Mouse (Mus musculus) embryonic fibroblast, embryonic 13.5 days (primary cell): Measurements from ENCODE around the gene Ahnak. TPM values are rescaled to one million over a fixed set of nuclear protein-coding genes. Genes with fewer than 3 reads are reported as not detected.
A peak's percentile ranks its signal among the peaks of the same experiment; 100 is the strongest.

Experiments used
- H3K27ac ChIP-seq: 2 replicates; pipeline ENCODE4 v1.5.1; 2012; ENCODE audit warnings: low read length, control low read depth, inconsistent platforms; ENCODE audit not compliant: insufficient read depth
- H3K4me1 ChIP-seq: 2 replicates; pipeline ENCODE4 v1.6.1; 2011; ENCODE audit warnings: low read length; ENCODE audit not compliant: control insufficient read depth, insufficient read depth
- H3K4me3 ChIP-seq: 2 replicates; pipeline ENCODE4 v1.5.1; 2011; ENCODE audit warnings: mild to moderate bottlenecking, control low read depth, low read length; ENCODE audit not compliant: insufficient read depth
- CTCF ChIP-seq: IDR thresholded peaks from 2 replicates; pipeline ENCODE4 v1.5.1; 2011; ENCODE audit warnings: mild to moderate bottlenecking, control low read depth, low read length, moderate library complexity, borderline replicate concordance; ENCODE audit not compliant: insufficient read depth
- POLR2A ChIP-seq: IDR thresholded peaks from 2 replicates; pipeline ENCODE4 v1.6.1; 2011; ENCODE audit warnings: low read depth, mild to moderate bottlenecking, control low read depth, low read length, moderate library complexity
- polyA plus RNA-seq: library from polyadenylated mRNA; stranded (reverse); fragments of >200 nt; gene quantifications from 2 replicates; pipeline ENCODE4 v1.2.4, GENCODE M21; 2011; ENCODE audit warnings: low read depth; ENCODE audit not compliant: missing spikeins, insufficient read length

Gene Ahnak
- polyA plus RNA-seq, 1 experiment: 559 TPM

GRCm38 (mm10) chr19:9034480-9034879 lies 45.4 kb downstream of the Ahnak start:
- no peak overlapping the region for H3K4me3 ChIP-seq
- H3K4me1 ChIP-seq: peaks cover 9% of the 10 kb centered on the region; the same call in 1 of the 2 replicates
- H3K27ac ChIP-seq: peak overlapping the region; percentile 81
- TF ChIP-seq CTCF: no peak
- no peak for TF ChIP-seq POLR2A

- Histone ChIP-seq H3K4me3 (no peak overlapping the region), H3K27ac (peak overlapping the region; percentile 81), H3K4me1 (peaks cover 9% of the 10 kb centered on the region; the same call in 1 of the 2 replicates)
- no peak for TF ChIP-seq CTCF
- no peak for TF ChIP-seq POLR2A
Measured at GRCm38 (mm10) chr19:9035101-9035500, 46.0 kb downstream of the Ahnak start.

GRCm38 (mm10) chr19:9038136-9038535 lies 49.1 kb downstream of the Ahnak start:
- TF ChIP-seq CTCF (no peak), POLR2A (no peak)
- H3K4me3 ChIP-seq: no peak overlapping the region
- H3K27ac ChIP-seq: no peak overlapping the region
- peaks cover 15% of the 10 kb centered on the region for H3K4me1 ChIP-seq

- Histone ChIP-seq H3K4me3 (no peak overlapping the region), H3K27ac (no peak overlapping the region), H3K4me1 (peaks cover 9% of the 10 kb centered on the region)
- TF ChIP-seq POLR2A: no peak
- no peak for TF ChIP-seq CTCF
Measured at GRCm38 (mm10) chr19:9039266-9039665, 50.2 kb downstream of the Ahnak start.

- 0 out of 2 replicates have a peak overlapping the region, but pooled peaks have one; percentile 3 for H3K27ac ChIP-seq
- H3K4me1 ChIP-seq: peaks cover 8% of the 10 kb centered on the region
- TF ChIP-seq CTCF (no peak), POLR2A (no peak)
- H3K4me3 ChIP-seq: no peak overlapping the region
Measured at GRCm38 (mm10) chr19:9039928-9040327, 50.8 kb downstream of the Ahnak start.

- Histone ChIP-seq H3K4me3 (no peak overlapping the region), H3K27ac (no peak overlapping the region), H3K4me1 (peaks cover 7% of the 10 kb centered on the region)
- TF ChIP-seq CTCF (no peak), POLR2A (no peak)
Measured at GRCm38 (mm10) chr19:9040649-9041048, 51.6 kb downstream of the Ahnak start.

GRCm38 (mm10) chr19:9041074-9041473 lies 52.0 kb downstream of the Ahnak start:
- TF ChIP-seq CTCF (no peak), POLR2A (no peak)
- no peak overlapping the region for H3K27ac ChIP-seq
- H3K4me1 ChIP-seq: peaks cover 7% of the 10 kb centered on the region
- no peak overlapping the region for H3K4me3 ChIP-seq

- H3K4me3 ChIP-seq: no peak overlapping the region
- H3K4me1 ChIP-seq: peaks cover 7% of the 10 kb centered on the region
- H3K27ac ChIP-seq: no peak overlapping the region
- TF ChIP-seq CTCF (no peak), POLR2A (no peak)
Measured at GRCm38 (mm10) chr19:9043123-9043522, 54.0 kb downstream of the Ahnak start.

GRCm38 (mm10) chr19:9044291-9044690 lies 55.2 kb downstream of the Ahnak start:
- no peak overlapping the region for H3K4me3 ChIP-seq
- H3K4me1 ChIP-seq: peaks cover 7% of the 10 kb centered on the region
- no peak overlapping the region for H3K27ac ChIP-seq
- TF ChIP-seq CTCF: no peak
- no peak for TF ChIP-seq POLR2A

GRCm38 (mm10) chr19:9047207-9047945 lies 58.3 kb downstream of the Ahnak start:
- Histone ChIP-seq H3K4me3 (no peak overlapping the region), H3K27ac (no peak overlapping the region), H3K4me1 (peaks cover 2% of the 10 kb centered on the region)
- TF ChIP-seq POLR2A (no peak), CTCF (no peak)

- Histone ChIP-seq H3K4me1 (no peaks in the 10 kb centered on the region; the same call in 1 of the 2 replicates), H3K27ac (no peak overlapping the region), H3K4me3 (no peak overlapping the region)
- TF ChIP-seq POLR2A (no peak), CTCF (no peak)
Measured at GRCm38 (mm10) chr19:9047946-9048387, 58.9 kb downstream of the Ahnak start.
